Mouse (Mus musculus) kidney, postnatal 0 days (tissue): Measurements from ENCODE around the gene Npepps. TPM values are rescaled to one million over a fixed set of nuclear protein-coding genes. Genes with fewer than 3 reads are reported as not detected.

Source experiments
- ATAC-seq: fragments of 200-750 bp; cut with Nextera tagmentation; replicated peaks from 2 replicates; pipeline ENCODE4 v1.8.0; 2017; ENCODE audit warnings: low read depth, moderate number of reproducible peaks, moderate TSS enrichment, moderate library complexity; ENCODE audit not compliant: low FRiP score
- DNase-seq: peaks from one replicate; pipeline ENCODE4 v3.0.0-alpha.2; 2016; ENCODE audit warnings: low spot score
- H3K27ac ChIP-seq: fragments of 300-500 bp; sonication (generic); 2 replicates; pipeline ENCODE4 v1.5.1; 2014; ENCODE audit warnings: mild to moderate bottlenecking
- H3K27me3 ChIP-seq: fragments of 300-500 bp; sonication (generic); 2 replicates; pipeline ENCODE4 v1.6.1; 2014; ENCODE audit warnings: low read length, mixed read lengths; ENCODE audit not compliant: insufficient read depth
- H3K36me3 ChIP-seq: fragments of 300-500 bp; sonication (generic); 2 replicates; pipeline ENCODE4 v1.6.1; 2014; ENCODE audit warnings: low read length, mixed read lengths; ENCODE audit not compliant: insufficient read depth
- H3K4me1 ChIP-seq: fragments of 300-500 bp; sonication (generic); replicated peaks from 2 replicates; pipeline ENCODE4 v1.6.1; 2014; ENCODE audit warnings: antibody characterized with exemption, low read length, mixed read lengths; ENCODE audit not compliant: insufficient read depth
- H3K4me2 ChIP-seq: fragments of 300-500 bp; sonication (generic); 2 replicates; pipeline ENCODE4 v1.6.1; 2014; ENCODE audit warnings: mild to moderate bottlenecking, low read length, moderate library complexity, mixed read lengths
- H3K4me3 ChIP-seq: fragments of 300-500 bp; sonication (generic); replicated peaks from 2 replicates; pipeline ENCODE4 v1.5.1; 2014; ENCODE audit warnings: low read depth, low read length
- H3K9ac ChIP-seq: fragments of 300-500 bp; sonication (generic); 2 replicates; pipeline ENCODE4 v1.6.1; 2014; ENCODE audit warnings: low read depth, low read length
- H3K9me3 ChIP-seq: fragments of 300-500 bp; sonication (generic); replicated peaks from 2 replicates; pipeline ENCODE4 v1.6.1; 2016; ENCODE audit warnings: low read length, inconsistent platforms, mixed read lengths
- CTCF ChIP-seq: IDR thresholded peaks from 2 replicates; pipeline ENCODE4 v1.5.1; 2016; ENCODE audit warnings: antibody characterized with exemption, low read depth, mild to moderate bottlenecking, moderate library complexity
- WGBS: fragments of 180-500 bp; shearing (Covaris S2); extraction: QIAGEN DNeasy Blood & Tissue Kit; methylation state at CpG from one replicate; pipeline ENCODE4 v1.1.7; 2014; 5-methylcytosine and 5-hydroxymethylcytosine counted together
- polyA plus RNA-seq: library from polyadenylated mRNA; unstranded; fragments of >200 nt; fragmentation: Nextera tagmentation; extraction: Ambion mirVana; gene quantifications from 2 replicates; pipeline ENCODE4 v1.2.1, GENCODE M21; 2015

Gene Npepps
- polyA plus RNA-seq, 1 experiment from 2014 or later: 46.5 TPM

DNA sequence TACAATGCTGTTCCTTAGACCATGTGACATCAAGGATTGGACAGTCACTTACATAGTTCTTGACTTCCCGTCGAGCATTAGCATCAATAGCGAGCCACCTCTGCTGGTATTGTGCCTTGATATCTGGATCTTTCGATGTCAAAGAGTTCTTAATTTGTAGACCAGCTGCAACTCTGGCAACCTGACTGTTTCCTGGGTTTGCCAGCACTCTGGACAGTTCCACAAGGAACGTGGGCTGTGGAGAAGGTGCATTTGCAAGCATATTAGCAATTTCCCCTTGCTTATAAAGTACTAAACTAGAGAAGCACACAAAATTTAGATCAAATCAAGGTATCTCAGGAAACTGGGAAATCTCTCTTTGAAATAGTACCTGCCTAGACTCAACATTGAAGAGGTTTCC lies 95.6 kb downstream of the Npepps start:
- Histone ChIP-seq H3K27ac (no peak overlapping the region), H3K9ac (no peak overlapping the region), H3K27me3 (no peaks in the 10 kb centered on the region), H3K36me3 (peaks cover 50% of the 10 kb centered on the region), H3K9me3 (no peaks in the 10 kb centered on the region), H3K4me2 (no peak overlapping the region), H3K4me3 (no peak overlapping the region), H3K4me1 (0 out of 2 replicates have a peak, but pooled peaks cover 2% of the 10 kb centered on the region)
- ATAC-seq (no peak), DNase-seq (no peak)
- 71% methylated on average over 5 of the region's 5 CpGs for WGBS
- TF ChIP-seq CTCF: no peak

DNA sequence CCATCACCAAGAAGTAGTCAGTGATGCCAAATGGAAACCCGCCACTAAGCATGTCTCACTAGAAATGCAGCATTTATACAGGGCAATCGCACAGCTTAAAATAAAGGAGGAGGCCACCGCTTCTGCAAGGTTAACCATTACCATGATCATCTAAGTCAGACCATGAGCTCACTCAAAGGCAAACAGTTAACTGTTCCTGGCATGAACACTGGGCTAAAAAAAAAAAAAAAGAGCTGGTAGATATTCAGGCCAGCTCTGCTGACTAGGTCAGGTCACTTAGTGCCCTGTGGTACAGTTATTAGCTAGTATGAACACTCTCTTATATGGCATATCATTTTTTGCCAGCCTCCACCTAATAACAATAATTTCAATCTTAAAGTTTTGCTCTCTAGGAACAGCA lies 98.0 kb downstream of the Npepps start:
- no peak overlapping the region for H3K4me2 ChIP-seq
- WGBS: 78% methylated on average over 3 of the region's 3 CpGs
- H3K27me3 ChIP-seq: no peaks in the 10 kb centered on the region
- TF ChIP-seq CTCF: no peak
- H3K9ac ChIP-seq: no peak overlapping the region
- no peak overlapping the region for H3K4me3 ChIP-seq
- DNase-seq (no peak), ATAC-seq (no peak)
- H3K27ac ChIP-seq: no peak overlapping the region
- no peaks in the 10 kb centered on the region for H3K9me3 ChIP-seq
- H3K36me3 ChIP-seq: peaks cover 65% of the 10 kb centered on the region
- 0 out of 2 replicates have a peak, but pooled peaks cover 2% of the 10 kb centered on the region for H3K4me1 ChIP-seq

DNA sequence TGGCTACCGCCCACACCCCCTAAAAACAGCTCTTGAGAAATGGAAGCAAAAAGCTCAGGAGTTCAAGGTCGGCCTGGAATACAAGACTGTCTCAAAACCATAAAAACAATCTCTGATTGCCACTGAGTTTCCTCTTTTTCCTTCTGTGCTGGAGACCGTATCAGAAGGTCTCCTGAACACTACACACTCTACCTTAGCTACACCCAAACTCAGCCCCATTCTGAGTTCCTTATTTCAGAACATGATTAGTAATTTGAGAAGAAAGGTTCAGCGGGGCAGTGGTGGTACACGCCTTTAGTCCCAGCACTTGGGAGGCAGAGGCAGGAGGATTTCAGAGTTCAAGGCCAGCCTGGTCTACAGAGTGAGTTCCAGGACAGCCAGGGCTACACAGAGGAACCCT lies 99.4 kb downstream of the Npepps start:
- DNase-seq (no peak), ATAC-seq (no peak)
- WGBS: 79% methylated on average over 5 of the region's 5 CpGs
- no peak overlapping the region for H3K27ac ChIP-seq
- no peaks in the 10 kb centered on the region for H3K9me3 ChIP-seq
- peaks cover 75% of the 10 kb centered on the region for H3K36me3 ChIP-seq
- no peak overlapping the region for H3K9ac ChIP-seq
- no peak for TF ChIP-seq CTCF
- H3K4me3 ChIP-seq: no peak overlapping the region
- 0 out of 2 replicates have a peak, but pooled peaks cover under 1% of the 10 kb centered on the region for H3K4me1 ChIP-seq
- H3K27me3 ChIP-seq: no peaks in the 10 kb centered on the region
- no peak overlapping the region for H3K4me2 ChIP-seq

DNA sequence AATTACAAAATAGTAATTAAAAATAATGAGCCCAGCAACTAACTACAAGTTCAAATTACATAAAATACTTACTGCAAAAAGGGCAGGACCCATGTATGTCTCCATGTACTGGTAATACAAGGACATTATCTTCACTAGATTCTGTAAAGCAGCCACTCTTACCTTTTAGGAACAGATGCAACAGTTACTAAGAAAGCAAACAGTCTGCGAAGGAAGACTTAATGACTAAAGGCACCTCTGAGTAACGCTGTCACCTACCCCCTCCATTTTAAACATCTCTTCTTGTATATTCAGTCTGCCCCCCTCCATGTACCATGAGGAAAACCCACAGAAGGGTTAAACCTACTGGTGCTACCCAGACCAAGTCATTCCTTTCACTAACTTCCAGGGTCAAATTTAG lies 102.2 kb downstream of the Npepps start:
- 97% methylated on average over 2 of the region's 2 CpGs for WGBS
- ATAC-seq (no peak), DNase-seq (no peak)
- Histone ChIP-seq H3K9me3 (no peaks in the 10 kb centered on the region), H3K4me3 (no peak overlapping the region), H3K27ac (no peak overlapping the region), H3K36me3 (peaks cover 78% of the 10 kb centered on the region), H3K9ac (no peak overlapping the region), H3K4me1 (no peaks in the 10 kb centered on the region), H3K4me2 (no peak overlapping the region), H3K27me3 (no peaks in the 10 kb centered on the region)
- no peak for TF ChIP-seq CTCF

DNA sequence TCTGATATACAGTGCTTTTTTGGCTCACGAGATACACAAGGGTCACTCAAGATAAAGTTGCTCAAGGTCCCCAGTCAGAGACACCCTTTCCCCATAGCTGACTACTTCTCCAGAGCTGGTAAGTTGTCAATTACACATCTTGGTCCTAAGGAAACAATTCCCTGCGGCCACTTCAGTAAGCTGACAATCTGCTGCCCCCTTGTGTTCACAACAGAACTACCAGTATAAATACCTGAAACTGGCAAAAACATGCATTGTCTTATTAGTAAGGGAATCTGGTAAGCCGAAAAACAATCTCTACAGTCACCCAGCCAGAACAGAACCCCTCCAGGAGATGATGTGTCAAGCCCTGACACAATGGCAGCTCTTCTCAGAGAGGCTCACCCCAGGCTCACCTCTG lies 103.6 kb downstream of the Npepps start:
- no peaks in the 10 kb centered on the region for H3K4me1 ChIP-seq
- H3K4me3 ChIP-seq: no peak overlapping the region
- no peak overlapping the region for H3K4me2 ChIP-seq
- H3K9me3 ChIP-seq: no peaks in the 10 kb centered on the region
- peak; percentile 84 for DNase-seq
- WGBS: 44% methylated on average over 3 of the region's 3 CpGs
- no peak overlapping the region for H3K27ac ChIP-seq
- no peaks in the 10 kb centered on the region for H3K27me3 ChIP-seq
- TF ChIP-seq CTCF: peak; percentile 78
- ATAC-seq: no peak
- H3K36me3 ChIP-seq: peaks cover 84% of the 10 kb centered on the region
- H3K9ac ChIP-seq: no peak overlapping the region

DNA sequence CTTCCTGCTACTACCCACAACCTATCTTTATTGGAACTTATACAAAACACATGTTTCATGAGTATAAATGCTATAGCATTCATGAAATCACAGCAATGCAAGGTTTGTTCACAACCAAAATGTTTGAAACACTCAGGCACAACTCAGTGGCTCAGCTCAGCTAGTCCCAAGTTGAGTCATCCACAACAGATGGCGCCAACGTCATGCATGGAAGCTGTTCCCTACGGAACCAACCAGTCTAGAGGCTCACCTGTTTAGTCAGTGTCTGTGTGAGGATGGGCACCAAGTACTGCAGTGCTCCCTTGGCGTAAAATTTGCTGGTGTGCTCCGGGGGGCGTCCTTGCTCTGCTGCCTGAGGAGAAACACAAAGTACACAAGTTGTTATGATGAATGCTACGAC lies 104.9 kb downstream of the Npepps start:
- WGBS: 92% methylated on average over 7 of the region's 7 CpGs
- Histone ChIP-seq H3K27ac (no peak overlapping the region), H3K4me3 (no peak overlapping the region), H3K9ac (no peak overlapping the region), H3K4me2 (no peak overlapping the region), H3K27me3 (no peaks in the 10 kb centered on the region), H3K36me3 (peaks cover 84% of the 10 kb centered on the region), H3K4me1 (no peaks in the 10 kb centered on the region), H3K9me3 (no peaks in the 10 kb centered on the region)
- TF ChIP-seq CTCF: no peak
- DNase-seq (no peak), ATAC-seq (no peak)

DNA sequence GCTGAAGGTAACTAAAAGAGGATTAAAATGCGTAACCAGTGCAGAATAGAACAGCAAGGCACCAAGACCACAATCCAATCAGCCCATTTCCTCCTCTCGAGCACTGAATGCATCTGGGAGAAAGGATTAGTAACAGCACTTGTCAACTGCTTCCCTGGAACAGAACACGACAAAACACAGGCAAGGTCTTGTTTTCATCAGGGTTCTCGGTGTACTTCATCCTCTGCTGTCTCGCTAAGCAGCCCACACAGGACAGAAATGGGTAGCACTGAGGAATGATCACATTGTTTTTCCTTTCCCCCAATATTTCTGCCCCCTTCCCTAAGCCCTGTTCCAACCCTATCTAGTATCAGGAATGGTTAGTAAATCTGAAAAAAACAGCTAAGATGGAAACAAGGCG lies 120.1 kb downstream of the Npepps start:
- H3K4me1 ChIP-seq: no peaks in the 10 kb centered on the region
- H3K4me2 ChIP-seq: no peak overlapping the region
- H3K36me3 ChIP-seq: peaks cover 69% of the 10 kb centered on the region
- no peaks in the 10 kb centered on the region for H3K27me3 ChIP-seq
- WGBS: 84% methylated on average over 6 of the region's 6 CpGs
- DNase-seq (no peak), ATAC-seq (no peak)
- no peaks in the 10 kb centered on the region for H3K9me3 ChIP-seq
- TF ChIP-seq CTCF: no peak
- no peak overlapping the region for H3K4me3 ChIP-seq
- H3K9ac ChIP-seq: no peak overlapping the region
- no peak overlapping the region for H3K27ac ChIP-seq
